Mouse (Mus musculus): ENCODE data around the gene Tm9sf4.

DNA sequence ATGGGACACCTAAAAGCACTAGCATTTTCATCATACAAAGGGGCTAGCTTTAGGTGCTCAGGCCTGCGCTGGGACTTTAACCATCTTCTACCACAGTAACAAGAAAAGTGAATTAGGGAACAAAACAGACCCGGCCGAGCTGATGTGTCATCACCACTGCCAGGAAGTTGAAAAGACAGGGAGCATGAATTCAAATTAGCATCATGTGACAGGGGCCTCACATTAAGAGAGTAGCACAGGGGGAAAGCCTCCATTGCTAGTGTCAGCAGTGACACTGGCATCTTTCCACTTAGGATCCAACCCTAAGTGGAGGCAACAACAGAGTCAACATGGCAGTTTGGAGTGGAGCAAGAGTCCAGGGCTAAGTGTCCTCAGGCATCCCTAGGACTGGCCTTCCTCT lies 13.9 kb upstream of the Tm9sf4 start:
- TF ChIP-seq CTCF (IDR thresholded peaks at IDR 0.05; ENCODE audit: control insufficient read depth, insufficient read depth, insufficient replicate concordance, low read depth, low read length) (no peak), POLR2A (IDR thresholded peaks at IDR 0.05; ENCODE audit: control insufficient read depth, low read depth, low read length) (no peak)
